Mouse (Mus musculus): ENCODE results near the gene Zfp366. TPM values are rescaled to one million over a fixed set of nuclear protein-coding genes. Genes with fewer than 3 reads are reported as not detected.

Gene Zfp366
- polyA plus RNA-seq, 1 experiment from 2014 or later: 0.51 TPM

DNA sequence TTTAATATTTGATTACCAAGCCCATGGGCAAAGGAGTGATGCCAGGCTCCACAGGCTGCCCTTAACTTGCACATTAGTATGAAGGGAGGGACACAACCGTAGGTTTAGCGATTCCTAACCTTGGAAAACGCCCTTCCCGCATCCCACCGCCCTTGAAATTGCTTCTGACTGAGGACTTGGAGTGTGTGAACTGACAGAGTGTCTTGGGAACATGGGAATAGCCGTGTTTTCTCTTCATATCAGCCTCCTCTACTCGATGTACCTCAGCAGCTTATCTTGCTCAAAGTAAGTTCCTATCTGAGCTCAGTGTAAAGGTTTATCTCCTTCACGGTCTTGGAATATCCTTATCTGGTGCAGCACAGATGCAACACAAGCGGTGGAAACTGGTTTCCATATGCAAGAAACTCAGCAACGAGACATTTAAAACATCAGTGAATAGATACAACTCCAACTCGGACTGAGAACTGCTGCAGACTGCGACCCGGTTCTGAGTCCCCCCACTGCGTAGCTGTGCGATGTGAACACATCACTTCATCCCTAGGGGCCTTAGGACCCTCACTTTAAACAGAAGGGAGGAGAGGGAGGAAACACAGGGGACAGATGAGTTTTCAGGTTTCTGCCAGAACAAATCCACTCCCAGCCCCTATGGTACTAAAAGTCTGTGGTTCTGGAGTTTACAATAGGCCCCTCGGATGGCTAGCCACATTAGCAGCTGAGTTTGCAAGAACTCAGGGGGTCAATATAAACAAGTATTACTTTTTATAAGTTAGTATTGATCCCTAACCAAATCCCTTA, 43.0 kb downstream of the Zfp366 start:
- Histone ChIP-seq H3K27me3 (replicated peaks; ENCODE audit: control insufficient read depth, insufficient read depth, low read length) (no peaks in the 10 kb centered on the region), H3K4me3 (ENCODE audit: low read depth, low read length) (no peak overlapping the region), H3K4me1 (replicated peaks; ENCODE audit: control insufficient read depth, insufficient read depth, low read length) (peaks cover 5% of the 10 kb centered on the region; the same call in 1 of the 2 replicates), H3K4me2 (no peak overlapping the region), H3K9me3 (ENCODE audit: control insufficient read depth, low read length) (no peaks in the 10 kb centered on the region), H3K9ac (ENCODE audit: low read depth, low read length) (no peak overlapping the region), H3K27ac (ENCODE audit: low read depth, low read length) (no peak overlapping the region), H3K36me3 (ENCODE audit: control insufficient read depth, insufficient read depth, low read length) (no peaks in the 10 kb centered on the region)
- 62% methylated on average over 16 of the region's 16 CpGs for WGBS
- ATAC-seq (replicated peaks; ENCODE audit: low FRiP score) (no peak), DNase-seq (ENCODE audit: low spot score) (no peak)

DNA sequence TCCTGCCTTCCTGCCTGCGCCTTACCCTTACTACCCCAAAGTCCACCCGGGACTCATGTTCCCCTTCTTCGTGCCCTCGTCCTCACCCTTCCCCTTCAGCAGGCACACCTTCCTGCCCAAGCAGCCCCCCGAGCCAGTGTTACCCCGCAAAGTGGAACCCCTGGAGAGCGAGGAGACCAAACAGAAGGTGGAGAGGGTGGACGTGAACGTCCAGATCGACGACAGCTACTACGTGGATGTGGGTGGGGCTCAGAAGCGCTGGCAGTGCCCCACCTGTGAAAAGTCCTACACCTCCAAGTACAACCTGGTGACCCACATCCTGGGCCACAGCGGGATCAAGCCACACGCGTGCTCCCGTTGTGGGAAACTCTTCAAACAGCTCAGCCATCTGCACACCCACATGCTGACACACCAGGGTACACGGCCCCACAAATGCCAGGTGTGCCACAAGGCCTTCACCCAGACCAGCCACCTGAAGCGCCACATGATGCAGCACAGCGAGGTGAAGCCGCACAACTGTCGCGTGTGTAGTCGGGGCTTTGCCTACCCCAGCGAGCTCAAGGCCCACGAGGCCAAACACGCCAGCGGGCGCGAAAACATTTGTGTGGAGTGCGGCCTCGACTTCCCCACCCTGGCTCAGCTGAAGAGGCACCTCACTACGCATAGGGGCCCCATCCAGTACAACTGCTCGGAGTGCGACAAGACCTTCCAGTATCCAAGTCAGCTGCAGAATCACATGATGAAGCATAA, 44.4 kb downstream of the Zfp366 start:
- Histone ChIP-seq H3K9me3 (ENCODE audit: control insufficient read depth, low read length) (no peaks in the 10 kb centered on the region), H3K4me1 (replicated peaks; ENCODE audit: control insufficient read depth, insufficient read depth, low read length) (peaks cover 5% of the 10 kb centered on the region; the same call in 1 of the 2 replicates), H3K27me3 (replicated peaks; ENCODE audit: control insufficient read depth, insufficient read depth, low read length) (no peaks in the 10 kb centered on the region), H3K9ac (ENCODE audit: low read depth, low read length) (no peak overlapping the region), H3K4me2 (no peak overlapping the region), H3K27ac (ENCODE audit: low read depth, low read length) (no peak overlapping the region), H3K4me3 (ENCODE audit: low read depth, low read length) (no peak overlapping the region), H3K36me3 (ENCODE audit: control insufficient read depth, insufficient read depth, low read length) (no peaks in the 10 kb centered on the region)
- 90% methylated on average over 35 of the region's 35 CpGs for WGBS
- DNase-seq (ENCODE audit: low spot score): no peak
- ATAC-seq (replicated peaks; ENCODE audit: low FRiP score): no peak

DNA sequence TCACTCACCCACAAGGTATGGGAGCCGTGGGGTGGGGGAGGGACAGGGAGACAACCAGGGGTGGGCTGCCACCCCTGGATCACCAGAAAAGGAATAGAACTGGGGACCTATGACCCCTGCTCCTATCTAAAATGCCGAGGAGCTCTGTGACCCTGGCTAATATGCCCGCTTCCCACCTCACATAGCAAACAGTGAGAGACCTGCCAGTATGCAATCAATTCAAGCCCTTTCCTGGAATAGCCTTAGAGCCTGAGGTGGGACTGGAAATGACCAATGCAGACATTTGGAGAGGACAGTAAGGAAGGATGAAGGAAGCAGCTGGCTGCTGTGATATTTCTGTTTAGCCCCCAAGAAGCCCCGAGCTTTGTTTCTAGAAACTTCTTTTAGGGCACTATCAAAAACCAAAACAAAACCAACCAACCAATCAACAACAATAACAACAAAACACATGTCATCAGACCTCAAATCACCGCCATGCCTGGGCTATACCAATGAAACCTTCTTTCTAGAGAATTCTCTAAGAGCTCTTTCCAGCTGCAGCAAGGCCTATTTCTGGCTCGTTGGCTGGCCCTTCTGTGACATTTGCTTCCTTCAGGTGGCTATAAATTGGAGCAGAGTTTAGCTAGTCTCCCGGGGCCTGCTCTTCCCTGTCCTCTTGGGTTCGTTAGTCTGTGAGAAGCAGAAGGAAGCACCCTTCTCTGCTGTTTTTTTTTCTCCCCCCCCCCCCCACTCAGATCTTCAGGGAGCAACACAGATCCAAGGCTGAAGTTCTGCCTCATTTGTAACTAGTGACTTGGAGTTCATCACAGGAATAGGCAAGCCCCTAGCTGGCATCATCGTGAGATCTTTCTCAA, 45.2 kb downstream of the Zfp366 start:
- no peak overlapping the region for H3K4me3 ChIP-seq (ENCODE audit: low read depth, low read length)
- no peak for ATAC-seq (replicated peaks; ENCODE audit: low FRiP score)
- WGBS: 65% methylated on average over 9 of the region's 9 CpGs
- peaks cover 5% of the 10 kb centered on the region; the same call in 1 of the 2 replicates for H3K4me1 ChIP-seq (replicated peaks; ENCODE audit: control insufficient read depth, insufficient read depth, low read length)
- H3K27me3 ChIP-seq (replicated peaks; ENCODE audit: control insufficient read depth, insufficient read depth, low read length): no peaks in the 10 kb centered on the region
- no peaks in the 10 kb centered on the region for H3K9me3 ChIP-seq (ENCODE audit: control insufficient read depth, low read length)
- no peaks in the 10 kb centered on the region for H3K36me3 ChIP-seq (ENCODE audit: control insufficient read depth, insufficient read depth, low read length)
- no peak overlapping the region for H3K4me2 ChIP-seq
- H3K9ac ChIP-seq (ENCODE audit: low read depth, low read length): no peak overlapping the region
- DNase-seq (ENCODE audit: low spot score): no peak
- no peak overlapping the region for H3K27ac ChIP-seq (ENCODE audit: low read depth, low read length)

DNA sequence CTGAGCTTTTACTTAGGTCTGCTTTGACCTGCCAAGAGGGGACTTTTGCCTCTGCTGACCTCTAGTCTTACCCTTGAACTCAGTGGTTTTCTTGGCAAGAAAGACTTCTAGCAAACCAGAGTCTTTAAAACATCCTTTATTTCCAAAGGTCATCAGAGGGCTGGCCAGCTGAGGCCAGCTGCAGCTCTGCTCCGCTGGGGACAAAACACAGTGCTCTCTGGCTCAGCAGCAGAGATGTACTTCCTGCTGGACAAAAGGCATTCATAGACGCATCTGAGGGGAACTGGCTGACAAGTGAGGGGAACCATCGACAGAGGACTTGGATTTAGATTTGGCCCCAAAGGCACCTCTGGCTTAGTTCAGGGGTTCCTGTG, 45.9 kb downstream of the Zfp366 start:
- Histone ChIP-seq H3K4me3 (ENCODE audit: low read depth, low read length) (no peak overlapping the region), H3K9ac (ENCODE audit: low read depth, low read length) (no peak overlapping the region), H3K27me3 (replicated peaks; ENCODE audit: control insufficient read depth, insufficient read depth, low read length) (no peaks in the 10 kb centered on the region), H3K4me2 (no peak overlapping the region), H3K36me3 (ENCODE audit: control insufficient read depth, insufficient read depth, low read length) (no peaks in the 10 kb centered on the region), H3K9me3 (ENCODE audit: control insufficient read depth, low read length) (no peaks in the 10 kb centered on the region), H3K27ac (ENCODE audit: low read depth, low read length) (no peak overlapping the region), H3K4me1 (replicated peaks; ENCODE audit: control insufficient read depth, insufficient read depth, low read length) (peaks cover 5% of the 10 kb centered on the region; the same call in 1 of the 2 replicates)
- DNase-seq (ENCODE audit: low spot score) (no peak), ATAC-seq (replicated peaks; ENCODE audit: low FRiP score) (no peak)
- 42% methylated on average over 3 of the region's 3 CpGs for WGBS

DNA sequence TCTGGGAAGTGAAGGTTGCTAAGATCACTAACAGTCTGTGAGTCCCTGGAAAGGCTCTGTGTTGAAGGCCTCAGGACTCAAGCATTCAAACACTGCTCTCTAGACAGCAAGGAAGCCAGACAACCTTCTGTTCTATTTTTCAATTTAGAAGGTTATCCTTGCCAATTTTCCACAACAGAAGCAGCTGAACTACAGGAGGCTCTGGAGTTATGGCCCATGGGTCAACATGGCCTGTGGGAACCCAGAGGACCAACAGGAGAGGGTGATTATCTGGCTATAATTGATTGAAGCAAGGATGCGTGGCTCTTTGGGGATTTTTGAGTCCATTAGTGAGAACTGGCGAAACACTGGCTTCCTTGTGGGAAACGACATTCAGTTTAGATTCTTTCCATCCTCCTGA, 48.7 kb downstream of the Zfp366 start:
- Histone ChIP-seq H3K27ac (ENCODE audit: low read depth, low read length) (no peak overlapping the region), H3K9ac (ENCODE audit: low read depth, low read length) (no peak overlapping the region), H3K4me1 (replicated peaks; ENCODE audit: control insufficient read depth, insufficient read depth, low read length) (no peaks in the 10 kb centered on the region; the same call in 1 of the 2 replicates), H3K27me3 (replicated peaks; ENCODE audit: control insufficient read depth, insufficient read depth, low read length) (no peaks in the 10 kb centered on the region), H3K4me2 (no peak overlapping the region), H3K36me3 (ENCODE audit: control insufficient read depth, insufficient read depth, low read length) (no peaks in the 10 kb centered on the region), H3K4me3 (ENCODE audit: low read depth, low read length) (no peak overlapping the region), H3K9me3 (ENCODE audit: control insufficient read depth, low read length) (no peaks in the 10 kb centered on the region)
- ATAC-seq (replicated peaks; ENCODE audit: low FRiP score): no peak
- no peak for DNase-seq (ENCODE audit: low spot score)
- 84% methylated on average over 3 of the region's 3 CpGs for WGBS

GRCm38 (mm10) chr13:99233956-99234355, 49.3 kb downstream of the Zfp366 start:
- no peaks in the 10 kb centered on the region for H3K36me3 ChIP-seq (ENCODE audit: control insufficient read depth, insufficient read depth, low read length)
- no peak overlapping the region for H3K4me2 ChIP-seq
- peaks cover 3% of the 10 kb centered on the region; the same call in 1 of the 2 replicates for H3K4me1 ChIP-seq (replicated peaks; ENCODE audit: control insufficient read depth, insufficient read depth, low read length)
- 78% methylated on average over 10 of the region's 10 CpGs for WGBS
- H3K27ac ChIP-seq (ENCODE audit: low read depth, low read length): no peak overlapping the region
- no peak overlapping the region for H3K4me3 ChIP-seq (ENCODE audit: low read depth, low read length)
- no peaks in the 10 kb centered on the region for H3K9me3 ChIP-seq (ENCODE audit: control insufficient read depth, low read length)
- H3K9ac ChIP-seq (ENCODE audit: low read depth, low read length): no peak overlapping the region
- DNase-seq (ENCODE audit: low spot score) (no peak), ATAC-seq (replicated peaks; ENCODE audit: low FRiP score) (no peak)
- H3K27me3 ChIP-seq (replicated peaks; ENCODE audit: control insufficient read depth, insufficient read depth, low read length): no peaks in the 10 kb centered on the region

GRCm38 (mm10) chr13:99235428-99236210, 51.0 kb downstream of the Zfp366 start:
- Histone ChIP-seq H3K4me2 (no peak overlapping the region), H3K9ac (ENCODE audit: low read depth, low read length) (no peak overlapping the region), H3K36me3 (ENCODE audit: control insufficient read depth, insufficient read depth, low read length) (no peaks in the 10 kb centered on the region), H3K4me1 (replicated peaks; ENCODE audit: control insufficient read depth, insufficient read depth, low read length) (peaks cover 7% of the 10 kb centered on the region; the same call in 1 of the 2 replicates), H3K27me3 (replicated peaks; ENCODE audit: control insufficient read depth, insufficient read depth, low read length) (no peaks in the 10 kb centered on the region), H3K27ac (ENCODE audit: low read depth, low read length) (no peak overlapping the region), H3K4me3 (ENCODE audit: low read depth, low read length) (no peak overlapping the region), H3K9me3 (ENCODE audit: control insufficient read depth, low read length) (no peaks in the 10 kb centered on the region)
- no peak for ATAC-seq (replicated peaks; ENCODE audit: low FRiP score)
- WGBS: 68% methylated on average over 20 of the region's 20 CpGs
- no peak for DNase-seq (ENCODE audit: low spot score)

DNA sequence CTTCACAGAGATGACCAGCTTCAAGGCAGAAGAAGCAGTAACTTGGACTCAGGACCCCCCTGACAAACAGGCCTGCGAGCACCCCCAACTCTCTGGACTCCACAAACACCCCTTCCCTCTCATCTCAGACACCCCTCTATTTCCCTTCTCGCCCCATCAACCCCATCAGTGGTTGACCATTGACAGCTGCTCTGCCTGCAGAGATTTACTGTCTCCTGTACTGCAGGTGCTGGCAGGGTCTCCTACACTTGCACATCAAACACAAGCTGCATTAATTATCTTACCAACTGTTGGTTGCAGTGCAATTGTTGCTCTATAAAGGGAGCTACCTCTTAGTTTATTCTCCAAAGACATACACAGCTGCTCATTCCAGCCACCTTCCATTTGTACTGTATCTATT, 51.6 kb downstream of the Zfp366 start:
- H3K4me2 ChIP-seq: no peak overlapping the region
- H3K36me3 ChIP-seq (ENCODE audit: control insufficient read depth, insufficient read depth, low read length): no peaks in the 10 kb centered on the region
- no peak overlapping the region for H3K9ac ChIP-seq (ENCODE audit: low read depth, low read length)
- no peak overlapping the region for H3K4me3 ChIP-seq (ENCODE audit: low read depth, low read length)
- peaks cover 7% of the 10 kb centered on the region; the same call in 1 of the 2 replicates for H3K4me1 ChIP-seq (replicated peaks; ENCODE audit: control insufficient read depth, insufficient read depth, low read length)
- no peaks in the 10 kb centered on the region for H3K27me3 ChIP-seq (replicated peaks; ENCODE audit: control insufficient read depth, insufficient read depth, low read length)
- WGBS: 71% methylated on average over 2 of the region's 2 CpGs
- no peaks in the 10 kb centered on the region for H3K9me3 ChIP-seq (ENCODE audit: control insufficient read depth, low read length)
- DNase-seq (ENCODE audit: low spot score) (no peak), ATAC-seq (replicated peaks; ENCODE audit: low FRiP score) (no peak)
- no peak overlapping the region for H3K27ac ChIP-seq (ENCODE audit: low read depth, low read length)
